Mouse (Mus musculus): ENCODE results near the gene Kantr. TPM values are rescaled to one million over a fixed set of nuclear protein-coding genes. Genes with fewer than 3 reads are reported as not detected.

Gene Kantr
- 13.3 and 15.4 TPM in 2 replicates for polyA plus RNA-seq (2014; fragmentation: Nextera tagmentation; extraction: Ambion mirVana)

DNA sequence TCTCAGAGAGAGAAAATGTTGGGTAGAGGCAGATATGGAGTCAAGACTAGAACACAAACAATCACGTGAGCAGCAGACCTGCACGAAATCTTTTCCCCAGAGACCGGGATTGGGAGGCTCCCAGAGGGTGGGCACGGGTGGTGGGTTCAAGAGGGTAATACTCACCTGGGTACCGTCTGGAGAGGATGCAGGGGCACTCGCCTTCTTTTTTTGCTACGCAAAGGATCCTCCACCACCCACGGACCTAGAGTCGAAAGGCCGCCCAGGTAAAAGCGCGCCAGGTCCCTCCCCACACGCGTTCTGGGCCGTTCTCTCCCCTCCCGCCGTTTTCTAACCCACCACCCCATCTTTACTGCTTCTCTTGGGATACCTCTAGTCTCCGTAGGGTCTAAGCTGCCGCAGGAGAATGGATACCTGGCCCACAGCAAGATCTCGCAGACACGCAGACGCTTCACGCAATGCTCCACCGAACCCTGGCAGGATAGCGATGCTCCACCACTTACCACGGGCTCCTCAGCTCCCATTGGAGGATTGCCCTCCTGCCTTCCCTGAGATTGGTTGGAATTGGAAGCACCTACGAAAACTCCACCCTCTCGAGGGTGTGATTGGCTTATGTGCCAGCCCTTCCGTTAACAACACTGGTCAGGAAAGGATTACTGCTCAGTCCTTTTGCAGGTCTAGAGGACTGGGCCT is at the start of gene Kantr:
Gene Kantr, minus strand, starts transcription at position 500 of the 693 bp plus-strand sequence.
- H3K27ac ChIP-seq (replicated peaks; ENCODE audit: low read depth, low read length): peak within 1 kb of the TSS; percentile 4; the same call in 1 of the 2 replicates
- H3K4me1 ChIP-seq (ENCODE audit: control insufficient read depth, insufficient read depth, low read length): no peaks in the 10 kb centered on the region
- peak; percentile 95 for DNase-seq (ENCODE audit: low spot score)
- peak within 1 kb of the TSS; percentile 70 for H3K9ac ChIP-seq (ENCODE audit: low read depth, low read length)
- peak within 1 kb of the TSS; percentile 56 for H3K4me2 ChIP-seq (ENCODE audit: low read depth, low read length)
- H3K4me3 ChIP-seq (ENCODE audit: low read depth, low read length): peak within 1 kb of the TSS; percentile 57
- H3K9me3 ChIP-seq (ENCODE audit: control insufficient read depth, low read length): no peaks in the 10 kb centered on the region
- H3K36me3 ChIP-seq (ENCODE audit: control insufficient read depth, insufficient read depth, low read length): no peaks in the 10 kb centered on the region
- peaks cover 18% of the 10 kb centered on the region for H3K27me3 ChIP-seq (replicated peaks; ENCODE audit: control insufficient read depth, insufficient read depth, low read length)
- 8% methylated on average over 25 of the region's 29 CpGs for WGBS
- ATAC-seq (ENCODE audit: low read depth): peak; percentile 99

GRCm38 (mm10) chrX:152368397-152369273 is 41.3 kb upstream of the Kantr start, which contains the start of gene Gpr173:
Gene Gpr173, minus strand, starts transcription at chrX:152368704.
- H3K4me3 ChIP-seq (ENCODE audit: low read depth, low read length): peak within 1 kb of the TSS; percentile 47
- peak; percentile 98 for ATAC-seq (ENCODE audit: low read depth)
- H3K36me3 ChIP-seq (ENCODE audit: control insufficient read depth, insufficient read depth, low read length): no peaks in the 10 kb centered on the region
- peak within 1 kb of the TSS; percentile 62 for H3K9ac ChIP-seq (ENCODE audit: low read depth, low read length)
- peak within 1 kb of the TSS; percentile 61 for H3K4me2 ChIP-seq (ENCODE audit: low read depth, low read length)
- 0 out of 2 replicates have a peak, but pooled peaks cover 5% of the 10 kb centered on the region for H3K4me1 ChIP-seq (ENCODE audit: control insufficient read depth, insufficient read depth, low read length)
- peak; percentile 83 for DNase-seq (ENCODE audit: low spot score)
- peaks cover 24% of the 10 kb centered on the region for H3K27me3 ChIP-seq (replicated peaks; ENCODE audit: control insufficient read depth, insufficient read depth, low read length)
- peak within 1 kb of the TSS; percentile 56 for H3K27ac ChIP-seq (replicated peaks; ENCODE audit: low read depth, low read length)
- WGBS: 19% methylated on average over 20 of the region's 24 CpGs
- H3K9me3 ChIP-seq (ENCODE audit: control insufficient read depth, low read length): no peaks in the 10 kb centered on the region

GRCm38 (mm10) chrX:152368054-152368396 is 40.7 kb upstream of the Kantr start:
- 18% methylated on average over 4 of the region's 4 CpGs for WGBS
- H3K4me3 ChIP-seq (ENCODE audit: low read depth, low read length): peak overlapping the region; percentile 47
- no peak overlapping the region for H3K27ac ChIP-seq (replicated peaks; ENCODE audit: low read depth, low read length)
- DNase-seq (ENCODE audit: low spot score) (no peak), ATAC-seq (ENCODE audit: low read depth) (no peak)
- H3K9ac ChIP-seq (ENCODE audit: low read depth, low read length): peak overlapping the region; percentile 62
- peak overlapping the region; percentile 61 for H3K4me2 ChIP-seq (ENCODE audit: low read depth, low read length)
- H3K9me3 ChIP-seq (ENCODE audit: control insufficient read depth, low read length): no peaks in the 10 kb centered on the region
- H3K27me3 ChIP-seq (replicated peaks; ENCODE audit: control insufficient read depth, insufficient read depth, low read length): peaks cover 28% of the 10 kb centered on the region
- no peaks in the 10 kb centered on the region for H3K36me3 ChIP-seq (ENCODE audit: control insufficient read depth, insufficient read depth, low read length)
- 0 out of 2 replicates have a peak, but pooled peaks cover 5% of the 10 kb centered on the region for H3K4me1 ChIP-seq (ENCODE audit: control insufficient read depth, insufficient read depth, low read length)

GRCm38 (mm10) chrX:152366418-152366817 is 39.1 kb upstream of the Kantr start:
- no peaks in the 10 kb centered on the region for H3K9me3 ChIP-seq (ENCODE audit: control insufficient read depth, low read length)
- no peak overlapping the region for H3K9ac ChIP-seq (ENCODE audit: low read depth, low read length)
- ATAC-seq (ENCODE audit: low read depth) (no peak), DNase-seq (ENCODE audit: low spot score) (no peak)
- 0 out of 2 replicates have a peak, but pooled peaks cover 5% of the 10 kb centered on the region for H3K4me1 ChIP-seq (ENCODE audit: control insufficient read depth, insufficient read depth, low read length)
- WGBS: 79% methylated on average over 2 of the region's 2 CpGs
- H3K27ac ChIP-seq (replicated peaks; ENCODE audit: low read depth, low read length): no peak overlapping the region
- H3K4me2 ChIP-seq (ENCODE audit: low read depth, low read length): no peak overlapping the region
- H3K27me3 ChIP-seq (replicated peaks; ENCODE audit: control insufficient read depth, insufficient read depth, low read length): peaks cover 27% of the 10 kb centered on the region; the same call in 1 of the 2 replicates
- no peak overlapping the region for H3K4me3 ChIP-seq (ENCODE audit: low read depth, low read length)
- no peaks in the 10 kb centered on the region for H3K36me3 ChIP-seq (ENCODE audit: control insufficient read depth, insufficient read depth, low read length)

DNA sequence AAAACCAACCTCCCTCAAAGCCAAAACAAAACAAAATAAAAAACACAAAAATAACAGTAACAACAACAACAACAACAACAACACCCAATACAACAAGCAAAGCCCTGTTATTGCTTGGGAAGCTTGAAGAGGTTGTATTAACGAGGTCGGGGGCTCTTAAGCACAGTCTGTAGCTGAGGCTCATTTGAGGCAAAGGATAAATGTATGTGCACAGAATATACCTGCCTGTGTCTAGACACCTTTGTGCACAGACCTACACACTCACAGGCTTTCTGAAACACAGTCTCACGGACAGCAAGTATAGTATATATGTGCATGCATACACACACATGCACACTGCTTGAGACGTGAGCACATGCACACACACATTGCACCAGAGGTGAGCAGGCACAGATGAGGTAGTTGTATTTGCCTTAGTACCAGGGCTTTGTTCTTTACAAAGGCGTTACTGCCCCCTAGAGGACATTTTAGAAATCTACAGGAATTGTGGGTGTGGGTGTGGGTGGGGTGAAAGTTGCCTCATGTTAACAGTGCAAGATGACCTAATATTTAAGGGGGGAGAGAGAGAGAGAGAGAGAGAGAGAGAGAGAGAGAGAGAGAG is 25.4 kb upstream of the Kantr start:
- DNase-seq (ENCODE audit: low spot score) (peak; percentile 69), ATAC-seq (ENCODE audit: low read depth) (peak; percentile 86)
- peaks cover 13% of the 10 kb centered on the region for H3K27me3 ChIP-seq (replicated peaks; ENCODE audit: control insufficient read depth, insufficient read depth, low read length)
- H3K9me3 ChIP-seq (ENCODE audit: control insufficient read depth, low read length): no peaks in the 10 kb centered on the region
- no peaks in the 10 kb centered on the region for H3K36me3 ChIP-seq (ENCODE audit: control insufficient read depth, insufficient read depth, low read length)
- 27% methylated on average over 5 of the region's 5 CpGs for WGBS
- no peak overlapping the region for H3K9ac ChIP-seq (ENCODE audit: low read depth, low read length)
- no peak overlapping the region for H3K4me3 ChIP-seq (ENCODE audit: low read depth, low read length)
- no peaks in the 10 kb centered on the region for H3K4me1 ChIP-seq (ENCODE audit: control insufficient read depth, insufficient read depth, low read length)
- H3K27ac ChIP-seq (replicated peaks; ENCODE audit: low read depth, low read length): no peak overlapping the region
- no peak overlapping the region for H3K4me2 ChIP-seq (ENCODE audit: low read depth, low read length)

DNA sequence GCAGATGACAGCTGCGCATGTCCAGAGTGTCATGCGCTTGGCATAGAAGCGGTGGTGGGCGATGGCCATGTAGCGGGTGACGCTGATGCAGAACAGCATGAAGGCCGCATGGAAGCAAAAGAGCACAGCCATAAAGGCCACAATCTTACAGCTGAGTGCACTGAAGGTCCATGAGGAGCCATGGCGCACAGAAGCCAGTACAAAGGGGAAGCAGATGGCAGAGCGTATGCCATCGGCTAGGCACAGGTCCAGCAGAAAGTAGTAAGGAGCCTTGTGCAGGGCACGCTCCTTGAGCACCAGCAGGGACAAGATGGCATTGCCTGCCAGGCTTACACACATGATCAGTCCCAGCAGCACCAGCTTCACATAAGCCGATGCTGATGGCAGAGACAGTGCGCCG is 19.7 kb upstream of the Kantr start:
- Histone ChIP-seq H3K9ac (ENCODE audit: low read depth, low read length) (no peak overlapping the region), H3K9me3 (ENCODE audit: control insufficient read depth, low read length) (no peaks in the 10 kb centered on the region), H3K27me3 (replicated peaks; ENCODE audit: control insufficient read depth, insufficient read depth, low read length) (peaks cover 31% of the 10 kb centered on the region), H3K4me2 (ENCODE audit: low read depth, low read length) (no peak overlapping the region), H3K27ac (replicated peaks; ENCODE audit: low read depth, low read length) (no peak overlapping the region), H3K4me1 (ENCODE audit: control insufficient read depth, insufficient read depth, low read length) (no peaks in the 10 kb centered on the region), H3K36me3 (ENCODE audit: control insufficient read depth, insufficient read depth, low read length) (no peaks in the 10 kb centered on the region), H3K4me3 (ENCODE audit: low read depth, low read length) (no peak overlapping the region)
- 96% methylated on average over 14 of the region's 14 CpGs for WGBS
- DNase-seq (ENCODE audit: low spot score) (no peak), ATAC-seq (ENCODE audit: low read depth) (no peak)

GRCm38 (mm10) chrX:152346587-152346986 is 19.3 kb upstream of the Kantr start:
- peaks cover 36% of the 10 kb centered on the region for H3K27me3 ChIP-seq (replicated peaks; ENCODE audit: control insufficient read depth, insufficient read depth, low read length)
- ATAC-seq (ENCODE audit: low read depth): no peak
- WGBS: 91% methylated on average over 15 of the region's 15 CpGs

DNA sequence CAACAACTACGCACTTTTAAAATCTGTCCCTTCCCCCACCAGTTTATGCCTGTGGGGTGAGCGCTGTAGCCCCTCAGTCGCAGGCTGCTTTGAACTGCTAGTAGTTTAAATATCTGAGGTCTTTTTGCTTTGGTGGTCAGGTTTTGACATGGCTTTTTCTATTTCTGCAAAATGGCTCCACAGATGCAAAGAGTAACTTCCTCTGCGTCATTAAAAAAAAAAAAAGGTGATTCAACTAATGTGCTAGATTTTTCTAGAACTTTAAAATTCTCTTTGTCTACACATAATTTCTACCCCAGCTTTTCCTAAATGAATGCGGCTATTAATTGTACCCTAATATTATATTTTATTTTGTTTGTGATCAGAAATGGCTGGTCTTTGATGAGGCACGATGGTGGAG is 15.6 kb upstream of the Kantr start:
- WGBS: 29% methylated on average over 6 of the region's 6 CpGs
- DNase-seq (ENCODE audit: low spot score): no peak
- Histone ChIP-seq H3K36me3 (ENCODE audit: control insufficient read depth, insufficient read depth, low read length) (peaks cover 22% of the 10 kb centered on the region; the same call in 1 of the 2 replicates), H3K9me3 (ENCODE audit: control insufficient read depth, low read length) (no peaks in the 10 kb centered on the region), H3K9ac (ENCODE audit: low read depth, low read length) (peak overlapping the region; percentile 48; the same call in 1 of the 2 replicates), H3K27ac (replicated peaks; ENCODE audit: low read depth, low read length) (peak overlapping the region; percentile 81), H3K4me3 (ENCODE audit: low read depth, low read length) (peak overlapping the region; percentile 59), H3K4me2 (ENCODE audit: low read depth, low read length) (peak overlapping the region; percentile 46), H3K27me3 (replicated peaks; ENCODE audit: control insufficient read depth, insufficient read depth, low read length) (peaks cover 49% of the 10 kb centered on the region), H3K4me1 (ENCODE audit: control insufficient read depth, insufficient read depth, low read length) (0 out of 2 replicates have a peak, but pooled peaks cover 5% of the 10 kb centered on the region)
- no peak for ATAC-seq (ENCODE audit: low read depth)

More at GRCm38 (mm10) chrX:152346587-152346986, 19.3 kb upstream of the Kantr start:
- Histone ChIP-seq H3K4me2 (ENCODE audit: low read depth, low read length) (no peak overlapping the region), H3K9ac (ENCODE audit: low read depth, low read length) (no peak overlapping the region), H3K4me1 (ENCODE audit: control insufficient read depth, insufficient read depth, low read length) (no peaks in the 10 kb centered on the region), H3K27ac (replicated peaks; ENCODE audit: low read depth, low read length) (no peak overlapping the region), H3K9me3 (ENCODE audit: control insufficient read depth, low read length) (no peaks in the 10 kb centered on the region), H3K36me3 (ENCODE audit: control insufficient read depth, insufficient read depth, low read length) (no peaks in the 10 kb centered on the region), H3K4me3 (ENCODE audit: low read depth, low read length) (no peak overlapping the region)
- no peak for DNase-seq (ENCODE audit: low spot score)

Data from embryonic facial prominence, embryonic 14.5 days (tissue).